22 mouse cellular contexts compared by ENCODE assay signal in genomic region chr1:39042188-39042587, GRCm38 (mm10). TPM values are rescaled to one million over a fixed set of nuclear protein-coding genes. Genes with fewer than 3 reads are reported as not detected.
DNase-seq lines count a peak whose midpoint lies in the region; ATAC-seq and TF ChIP-seq lines count a peak whose summit lies in the region.
"Had no signal": no experiment of that assay in that cellular context is flagged by ENCODE, and none has a peak within 500 bp of the region (broad histone marks: within the 10 kb centered on the region; RNA-seq: fewer than 3 reads in every experiment).

No protein-coding gene starts in this region.

- no peaks in the 10 kb centered on the region for H3K27me3 ChIP-seq in hindbrain, postnatal 0 days (ENCODE audit: insufficient read depth, low read length)
- no peaks in the 10 kb centered on the region for H3K27me3 ChIP-seq in hindbrain, embryonic 16.5 days (replicated peaks; ENCODE audit: control insufficient read depth, insufficient read depth, low read length)
- no peaks in the 10 kb centered on the region for H3K27me3 ChIP-seq in limb, embryonic 10.5 days (ENCODE audit: low read depth, poor library complexity, severe bottlenecking)
- H3K27me3 ChIP-seq: embryonic facial prominence, embryonic 15.5 days; midbrain, embryonic 15.5 days; Patski had no signal

- H3K27ac ChIP-seq in hindbrain, postnatal 0 days: no peak overlapping the region
- no peak overlapping the region for H3K27ac ChIP-seq in hindbrain, embryonic 16.5 days (ENCODE audit: low read depth, low read length)
- H3K27ac ChIP-seq in limb, embryonic 10.5 days: 0 out of 2 replicates have a peak overlapping the region, but pooled peaks have one; percentile 7
- H3K27ac ChIP-seq: embryonic facial prominence, embryonic 15.5 days; heart, adult 2 months; hindbrain, embryonic 14.5 days; midbrain, embryonic 15.5 days had no signal

- TF ChIP-seq CTCF in hindbrain, postnatal 0 days (IDR thresholded peaks at IDR 0.05; ENCODE audit: low read depth): no peak

- no peaks in the 10 kb centered on the region for H3K9me3 ChIP-seq in hindbrain, postnatal 0 days (ENCODE audit: low read length)
- no peaks in the 10 kb centered on the region for H3K9me3 ChIP-seq in hindbrain, embryonic 16.5 days (ENCODE audit: control insufficient read depth, low read length)
- H3K9me3 ChIP-seq in limb, embryonic 10.5 days (replicated peaks): no peaks in the 10 kb centered on the region
- H3K9me3 ChIP-seq: embryonic facial prominence, embryonic 15.5 days; midbrain, embryonic 15.5 days had no signal

- H3K4me2 ChIP-seq in hindbrain, postnatal 0 days (ENCODE audit: low read depth, low read length): no peak overlapping the region
- H3K4me2 ChIP-seq in hindbrain, embryonic 16.5 days (ENCODE audit: low read length): no peak overlapping the region
- H3K4me2 ChIP-seq: embryonic facial prominence, embryonic 15.5 days; hindbrain, embryonic 14.5 days; midbrain, embryonic 15.5 days had no signal

- H3K9ac ChIP-seq in hindbrain, postnatal 0 days (replicated peaks; ENCODE audit: low read length): no peak overlapping the region
- no peak overlapping the region for H3K9ac ChIP-seq in hindbrain, embryonic 16.5 days (ENCODE audit: low read depth, low read length)
- H3K9ac ChIP-seq: embryonic facial prominence, embryonic 15.5 days; hindbrain, embryonic 14.5 days; midbrain, embryonic 15.5 days had no signal

- WGBS in hindbrain, postnatal 0 days: 48% methylated on average over 2 of the region's 2 CpGs
- WGBS in hindbrain, embryonic 16.5 days: 63% methylated on average over 2 of the region's 2 CpGs
- WGBS in limb, embryonic 10.5 days: 78% methylated on average over 2 of the region's 2 CpGs

- peak; percentile 20 for DNase-seq in hindbrain, postnatal 0 days (ENCODE audit: low spot score)
- DNase-seq in CD4-positive helper T cell, adult 2 months (ENCODE audit: low read depth, low spot score): peak; percentile 16
- DNase-seq in MN1 (ENCODE audit: low spot score) (peak; percentile 36), adipocyte (ENCODE audit: low spot score) (no peak)
- DNase-seq in limb, embryonic 10.5 days (ENCODE audit: low spot score): no peak
- DNase-seq in kidney, adult 11 months: no peak
- DNase-seq: adrenal gland, adult 8-10 months; cerebellum, adult 2 months; cerebellum, postnatal 25 days; gastrocnemius, postnatal 25 days; heart, adult 2 months; heart, postnatal 4 days; kidney, adult 8-10 months; kidney, postnatal 10 days; lung, postnatal 10 days; thymus, adult 2 months; thymus, postnatal 4 days had no signal

- no peaks in the 10 kb centered on the region for H3K36me3 ChIP-seq in hindbrain, postnatal 0 days (ENCODE audit: insufficient read depth, low read length)
- no peaks in the 10 kb centered on the region for H3K36me3 ChIP-seq in hindbrain, embryonic 16.5 days (ENCODE audit: control insufficient read depth, insufficient read depth, low read length)
- H3K36me3 ChIP-seq in limb, embryonic 10.5 days: no peaks in the 10 kb centered on the region
- H3K36me3 ChIP-seq: embryonic facial prominence, embryonic 15.5 days; midbrain, embryonic 15.5 days had no signal

- no peak for ATAC-seq in hindbrain, postnatal 0 days
- ATAC-seq in hindbrain, embryonic 16.5 days: no peak
- ATAC-seq: midbrain, embryonic 15.5 days; Patski had no signal

- no peak overlapping the region for H3K4me3 ChIP-seq in hindbrain, postnatal 0 days (ENCODE audit: low read length)
- no peak overlapping the region for H3K4me3 ChIP-seq in hindbrain, embryonic 16.5 days (ENCODE audit: low read length)
- H3K4me3 ChIP-seq in limb, embryonic 10.5 days: no peak overlapping the region
- H3K4me3 ChIP-seq: embryonic facial prominence, embryonic 15.5 days; heart, adult 2 months; midbrain, embryonic 15.5 days had no signal

- no peaks in the 10 kb centered on the region for H3K4me1 ChIP-seq in hindbrain, postnatal 0 days (ENCODE audit: insufficient read depth, low read length)
- no peaks in the 10 kb centered on the region for H3K4me1 ChIP-seq in hindbrain, embryonic 16.5 days (ENCODE audit: control insufficient read depth, insufficient read depth, low read depth, low read length)
- peaks cover 19% of the 10 kb centered on the region for H3K4me1 ChIP-seq in limb, embryonic 10.5 days
- H3K4me1 ChIP-seq: embryonic facial prominence, embryonic 15.5 days; midbrain, embryonic 15.5 days had no signal

RNA-seq across cellular contexts. Expression of gene Pdcl3, which starts 56.8 kb away (rescaled TPM):
- total RNA-seq in hindbrain, postnatal 0 days (2014; rRNA removed): 33.4 and 40.8 TPM in 2 replicates
- 148 and 151 TPM in 2 replicates for polyA plus RNA-seq in hindbrain, postnatal 0 days (2015; fragmentation: Nextera tagmentation; extraction: Ambion mirVana)
- polyA plus RNA-seq in hindbrain, embryonic 16.5 days (2015; fragmentation: Nextera tagmentation; extraction: Ambion mirVana): 144 and 165 TPM in 2 replicates
- polyA plus RNA-seq in limb, embryonic 10.5 days (2016; fragmentation: Nextera tagmentation; extraction: Ambion mirVana): 148 and 150 TPM in 2 replicates

Comparison
In these comparisons a context has a peak if more than half of its experiments do, and no peak if none do; other contexts are left out.
1. DNase-seq: peak in hindbrain, postnatal 0 days (single experiment), CD4-positive helper T cell, adult 2 months (single experiment) and MN1 (single experiment); none in limb, embryonic 10.5 days (single experiment), kidney, adult 11 months (single experiment) and adipocyte (single experiment).